Mouse (Mus musculus) neural tube, embryonic 13.5 days (tissue): Measurements from ENCODE around the gene Cygb. TPM values are rescaled to one million over a fixed set of nuclear protein-coding genes. Genes with fewer than 3 reads are reported as not detected.

Experiments
- ATAC-seq: fragments of 200-750 bp; cut with Nextera tagmentation; 2 replicates; pipeline ENCODE4 v1.8.0; 2017; ENCODE audit warnings: low read depth, mild to moderate bottlenecking, moderate TSS enrichment, moderate library complexity
- H3K27ac ChIP-seq: fragments of 300-500 bp; sonication (generic); replicated peaks from 2 replicates; pipeline ENCODE4 v1.5.1; 2015; ENCODE audit warnings: moderate library complexity, mild to moderate bottlenecking, inconsistent platforms
- H3K27me3 ChIP-seq: fragments of 300-500 bp; sonication (generic); 2 replicates; pipeline ENCODE4 v1.6.1; 2015; ENCODE audit warnings: mild to moderate bottlenecking, inconsistent platforms
- H3K36me3 ChIP-seq: fragments of 300-500 bp; sonication (generic); 2 replicates; pipeline ENCODE4 v1.6.1; 2015; ENCODE audit warnings: mild to moderate bottlenecking, inconsistent platforms
- H3K4me1 ChIP-seq: fragments of 300-500 bp; sonication (generic); replicated peaks from 2 replicates; pipeline ENCODE4 v1.6.1; 2015; ENCODE audit warnings: inconsistent platforms
- H3K4me2 ChIP-seq: fragments of 300-500 bp; sonication (generic); 2 replicates; pipeline ENCODE4 v1.6.1; 2015; ENCODE audit warnings: inconsistent platforms, mild to moderate bottlenecking, moderate library complexity
- H3K4me3 ChIP-seq: fragments of 300-500 bp; sonication (generic); 2 replicates; pipeline ENCODE4 v1.5.1; 2015; ENCODE audit warnings: mild to moderate bottlenecking, inconsistent platforms
- H3K9ac ChIP-seq: fragments of 300-500 bp; sonication (generic); 2 replicates; pipeline ENCODE4 v1.6.1; 2015; ENCODE audit warnings: moderate library complexity, mild to moderate bottlenecking, inconsistent platforms
- H3K9me3 ChIP-seq: fragments of 300-500 bp; sonication (generic); 2 replicates; pipeline ENCODE4 v1.6.1; 2016; ENCODE audit warnings: inconsistent platforms
- whole genome bisulfite sequencing: fragments of 180-500 bp; shearing (Covaris S2); methylation state at CpG from one replicate; pipeline ENCODE4 v1.1.7; 2015; 5-methylcytosine and 5-hydroxymethylcytosine counted together
- polyA plus RNA-seq: library from polyadenylated mRNA; unstranded; fragments of >200 nt; fragmentation: Nextera tagmentation; extraction: Ambion mirVana; gene quantifications from 2 replicates; pipeline ENCODE4 v1.2.1, GENCODE M21; 2015

The Cygb gene
- polyA plus RNA-seq = 16.1 and 17.2 TPM in 2 replicates

DNA sequence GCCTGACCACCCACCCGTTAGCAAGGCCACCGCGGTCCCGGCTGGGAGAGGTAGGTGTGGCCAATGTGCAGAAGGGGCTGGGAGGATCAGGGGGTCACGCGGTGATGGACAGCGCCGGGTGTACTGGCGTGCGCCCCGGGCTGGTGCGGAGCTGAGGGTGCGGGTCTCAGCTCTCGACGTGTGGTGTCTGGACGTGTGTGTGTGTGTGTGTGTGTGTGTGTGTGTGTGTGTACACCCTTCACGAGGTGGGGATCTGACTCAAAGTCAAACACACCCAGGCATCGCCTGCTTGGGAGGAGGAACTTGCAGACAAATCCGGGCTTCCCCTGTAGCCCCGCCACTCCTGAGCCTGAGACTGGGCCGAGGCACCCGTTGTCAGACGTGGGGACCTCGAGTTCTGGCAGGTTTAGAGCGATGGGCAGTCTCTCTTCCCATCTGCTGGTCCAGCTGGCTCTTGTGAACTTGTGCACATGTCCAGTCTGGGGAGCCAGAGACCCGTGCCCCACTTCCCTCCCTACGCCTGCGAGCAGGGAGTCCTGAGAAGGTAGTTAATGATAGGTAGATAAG, at the start of gene Cygb:
Gene Cygb, minus strand, starts transcription at position 59 of the 567 bp plus-strand sequence.
- 0 out of 2 replicates have a peak, but pooled peaks have one; percentile 4 for ATAC-seq

DNA sequence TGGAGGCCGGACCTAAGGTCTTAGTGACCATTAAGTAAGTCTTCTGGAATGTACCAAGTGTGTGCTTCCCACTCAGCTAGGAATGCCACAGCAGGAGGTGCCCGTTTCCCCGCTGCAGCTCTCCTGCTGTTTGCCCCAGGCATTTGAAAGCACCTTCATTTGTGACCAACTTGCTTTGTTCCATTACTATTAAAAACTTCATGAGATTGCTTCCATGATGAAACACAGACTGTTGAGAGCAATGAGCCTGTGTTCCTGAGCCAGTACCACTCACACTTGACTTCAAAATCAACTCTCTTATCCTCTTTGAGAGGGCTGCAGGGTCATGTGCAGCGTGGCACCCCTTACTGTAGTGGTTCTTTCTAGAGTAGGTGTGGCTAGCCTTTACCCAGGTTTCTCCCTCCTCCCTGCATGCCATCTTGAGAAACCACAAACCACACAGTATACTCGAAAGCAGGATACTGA, 47.3 kb upstream of the Cygb start:
- H3K4me3 ChIP-seq = no peak overlapping the region
- no peak overlapping the region for H3K27ac ChIP-seq
- no peaks in the 10 kb centered on the region for H3K36me3 ChIP-seq
- no peak for ATAC-seq
- no peak overlapping the region for H3K9ac ChIP-seq
- no peaks in the 10 kb centered on the region for H3K4me1 ChIP-seq
- WGBS = 44% methylated on average over 5 of the region's 5 CpGs
- H3K9me3 ChIP-seq = no peaks in the 10 kb centered on the region
- H3K27me3 ChIP-seq = peaks cover 3% of the 10 kb centered on the region
- no peak overlapping the region for H3K4me2 ChIP-seq

More for the DNA sequence above, at the start of gene Cygb:
- Histone ChIP-seq H3K27ac (peak within 1 kb of the TSS; percentile 56; the same call in 1 of the 2 replicates), H3K27me3 (peaks cover 45% of the 10 kb centered on the region), H3K36me3 (0 out of 2 replicates have a peak, but pooled peaks cover 3% of the 10 kb centered on the region), H3K4me1 (peaks cover 67% of the 10 kb centered on the region), H3K4me3 (peak within 1 kb of the TSS; percentile 51), H3K9ac (peak within 1 kb of the TSS; percentile 79), H3K4me2 (peak within 1 kb of the TSS; percentile 69), H3K9me3 (no peaks in the 10 kb centered on the region)
- WGBS = 6% methylated on average over 26 of the region's 28 CpGs

DNA sequence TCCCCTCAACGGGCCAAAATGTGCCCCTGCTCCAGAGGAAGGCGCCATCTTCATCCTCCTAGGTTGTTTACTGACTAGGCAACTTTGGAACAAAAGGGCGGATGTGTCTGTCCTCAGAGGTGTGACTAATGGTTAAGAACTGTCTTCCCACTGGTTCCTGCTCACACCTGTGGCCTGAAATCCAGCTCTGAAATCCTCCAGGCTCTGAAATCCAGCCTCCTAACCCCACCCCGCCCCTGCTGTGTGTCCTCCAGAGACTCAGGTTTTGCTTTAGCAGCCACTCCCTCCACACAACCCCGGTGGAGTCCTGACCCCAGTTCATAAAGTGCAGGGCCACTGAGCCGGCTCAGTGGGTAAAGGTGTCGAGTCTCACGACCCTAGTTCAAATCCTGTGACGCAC, 43.4 kb upstream of the Cygb start:
- Histone ChIP-seq H3K9me3 (no peaks in the 10 kb centered on the region), H3K4me1 (peaks cover 20% of the 10 kb centered on the region), H3K9ac (no peak overlapping the region), H3K27ac (no peak overlapping the region), H3K4me3 (no peak overlapping the region), H3K4me2 (no peak overlapping the region), H3K27me3 (peaks cover 40% of the 10 kb centered on the region), H3K36me3 (no peaks in the 10 kb centered on the region)
- WGBS = 69% methylated on average over 9 of the region's 9 CpGs
- no peak for ATAC-seq

DNA sequence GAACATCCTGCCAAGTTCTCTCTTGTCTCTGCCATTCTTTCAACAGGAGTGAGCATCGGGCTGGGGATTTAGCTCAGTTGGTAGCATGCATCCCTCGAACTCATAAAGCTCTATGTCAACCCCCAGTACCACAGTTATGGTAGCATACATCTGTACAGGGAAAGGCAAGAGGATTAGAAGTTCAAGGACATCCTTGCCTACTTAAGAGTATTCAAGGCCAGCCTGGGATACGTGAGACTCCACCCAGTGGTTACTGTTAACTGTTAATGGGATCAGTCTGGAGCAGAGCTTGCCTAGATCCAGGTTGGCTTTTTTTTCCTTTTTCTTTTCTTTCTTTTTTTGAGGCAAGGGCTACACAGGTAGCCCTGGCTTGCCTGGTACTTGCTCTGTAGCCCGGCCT, 42.3 kb upstream of the Cygb start:
- no peak overlapping the region for H3K27ac ChIP-seq
- WGBS = 88% methylated on average over 4 of the region's 4 CpGs
- no peaks in the 10 kb centered on the region for H3K9me3 ChIP-seq
- no peak overlapping the region for H3K9ac ChIP-seq
- H3K27me3 ChIP-seq = peaks cover 41% of the 10 kb centered on the region
- ATAC-seq = no peak
- H3K4me3 ChIP-seq = no peak overlapping the region
- H3K4me2 ChIP-seq = no peak overlapping the region
- no peaks in the 10 kb centered on the region for H3K36me3 ChIP-seq
- H3K4me1 ChIP-seq = peaks cover 20% of the 10 kb centered on the region

DNA sequence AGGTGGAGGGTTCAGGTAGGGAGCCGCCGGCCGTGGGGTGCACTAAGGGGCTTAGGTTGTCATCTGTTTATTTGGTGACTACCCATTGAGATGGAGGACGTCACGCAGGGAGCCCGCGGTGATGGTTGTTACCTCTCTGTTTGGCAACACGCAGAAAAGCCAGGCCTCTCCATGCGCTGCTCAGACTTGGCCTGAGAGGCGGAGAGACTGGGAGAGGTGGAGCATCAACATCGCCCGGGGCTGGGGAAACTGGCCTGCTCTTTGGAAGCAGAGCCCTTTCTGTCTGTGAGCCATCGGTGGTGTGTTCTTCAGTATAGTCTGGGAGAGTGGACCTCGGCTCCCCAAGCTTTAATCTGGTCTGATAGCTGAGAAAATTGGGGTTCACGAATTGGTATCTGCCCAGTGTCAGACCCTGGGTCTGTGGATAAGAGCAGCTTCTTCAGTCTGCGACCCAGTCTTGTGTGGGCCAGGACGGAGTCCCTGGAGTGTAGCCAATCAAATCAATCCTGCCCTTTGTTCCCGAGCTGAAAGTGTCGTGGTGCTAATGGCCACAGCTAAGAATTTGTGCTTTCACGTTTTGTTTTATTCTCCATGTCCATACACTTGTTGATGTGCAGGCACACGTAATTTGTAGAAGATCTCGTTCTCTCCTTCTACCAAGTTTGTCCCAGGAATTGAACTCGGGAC, 41.2 kb upstream of the Cygb start:
- peaks cover 41% of the 10 kb centered on the region for H3K27me3 ChIP-seq
- no peaks in the 10 kb centered on the region for H3K36me3 ChIP-seq
- peak overlapping the region; percentile 65; the same call in 1 of the 2 replicates for H3K4me2 ChIP-seq
- H3K27ac ChIP-seq = no peak overlapping the region
- no peak overlapping the region for H3K4me3 ChIP-seq
- no peak overlapping the region for H3K9ac ChIP-seq
- ATAC-seq = no peak
- no peaks in the 10 kb centered on the region for H3K9me3 ChIP-seq
- WGBS = 17% methylated on average over 23 of the region's 23 CpGs
- peaks cover 20% of the 10 kb centered on the region for H3K4me1 ChIP-seq

DNA sequence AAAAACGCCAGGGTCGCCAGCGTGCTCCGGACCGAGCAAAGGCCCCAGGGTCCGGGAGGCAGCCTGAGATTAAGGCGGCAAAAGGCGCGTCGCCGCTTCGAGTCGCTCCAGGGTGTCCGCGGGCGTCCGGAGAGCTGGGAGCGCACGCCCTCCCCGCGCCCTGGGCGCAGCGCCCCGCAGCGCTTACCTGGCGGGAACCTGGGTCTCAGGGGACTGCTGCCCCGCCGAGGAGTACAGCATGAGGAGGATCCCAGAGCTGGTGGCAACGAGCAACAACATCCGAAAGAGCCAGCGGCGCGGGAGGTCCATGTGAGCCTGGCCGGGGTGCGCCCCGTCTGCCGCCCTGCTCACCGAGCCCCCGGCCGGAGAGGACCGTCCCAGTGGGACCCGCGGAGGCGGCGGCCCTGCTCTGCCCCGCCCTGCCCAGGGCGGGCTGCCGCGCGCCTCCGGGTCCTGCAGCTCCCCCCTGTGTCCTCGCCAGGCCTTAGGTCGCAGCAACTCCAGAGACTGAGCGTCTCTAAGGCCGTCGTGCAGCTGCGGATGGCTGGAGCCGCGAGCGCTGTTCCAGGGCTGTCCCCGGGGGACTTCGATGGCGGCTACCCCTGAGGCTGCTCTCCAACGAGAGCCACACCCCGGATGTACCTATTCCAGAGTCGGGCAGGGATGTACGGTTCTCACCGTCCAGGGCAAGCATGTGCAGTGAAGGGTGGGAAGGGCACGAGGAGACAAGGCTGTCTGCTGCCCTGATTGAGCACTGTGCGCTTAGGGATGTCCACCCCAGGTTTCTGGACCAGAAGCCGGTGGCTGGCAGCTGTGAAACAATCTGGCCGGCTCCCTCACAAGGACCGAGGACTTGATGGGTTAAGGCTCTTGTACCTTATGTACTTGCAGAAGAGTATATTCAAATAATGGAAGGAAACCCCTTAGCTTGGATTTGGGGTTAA, 40.4 kb upstream of the Cygb start:
- Histone ChIP-seq H3K36me3 (no peaks in the 10 kb centered on the region), H3K4me2 (peak overlapping the region; percentile 65), H3K4me1 (peaks cover 20% of the 10 kb centered on the region), H3K4me3 (peak overlapping the region; percentile 37), H3K9me3 (no peaks in the 10 kb centered on the region), H3K27me3 (peaks cover 41% of the 10 kb centered on the region), H3K9ac (peak overlapping the region; percentile 63), H3K27ac (no peak overlapping the region)
- 0 out of 2 replicates have a peak, but pooled peaks have one; percentile 50 for ATAC-seq
- 2% methylated on average over 73 of the region's 73 CpGs for WGBS

DNA sequence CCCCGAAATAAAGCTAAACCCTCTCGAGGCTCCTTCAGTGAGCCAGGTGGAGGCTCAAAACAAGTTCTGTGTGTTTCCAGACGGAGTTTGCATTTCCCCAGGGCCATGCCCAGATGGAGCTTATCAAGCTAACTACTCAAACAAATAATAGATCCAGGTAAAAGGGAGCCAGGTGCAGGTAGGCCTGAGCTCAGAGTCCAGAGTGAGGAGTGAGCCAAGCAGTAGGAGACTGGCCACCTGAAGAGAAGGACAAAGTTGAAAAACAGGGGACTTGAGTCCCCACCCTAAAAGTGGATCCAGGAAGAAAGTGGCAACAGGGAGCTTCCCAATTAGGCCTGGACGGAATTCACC, 39.8 kb upstream of the Cygb start:
- Histone ChIP-seq H3K36me3 (no peaks in the 10 kb centered on the region), H3K4me3 (peak overlapping the region; percentile 37), H3K4me1 (peaks cover 20% of the 10 kb centered on the region), H3K4me2 (peak overlapping the region; percentile 65), H3K9me3 (no peaks in the 10 kb centered on the region), H3K27ac (no peak overlapping the region), H3K9ac (peak overlapping the region; percentile 63; the same call in 1 of the 2 replicates), H3K27me3 (peaks cover 41% of the 10 kb centered on the region)
- WGBS = 43% methylated on average over 4 of the region's 4 CpGs
- no peak for ATAC-seq

DNA sequence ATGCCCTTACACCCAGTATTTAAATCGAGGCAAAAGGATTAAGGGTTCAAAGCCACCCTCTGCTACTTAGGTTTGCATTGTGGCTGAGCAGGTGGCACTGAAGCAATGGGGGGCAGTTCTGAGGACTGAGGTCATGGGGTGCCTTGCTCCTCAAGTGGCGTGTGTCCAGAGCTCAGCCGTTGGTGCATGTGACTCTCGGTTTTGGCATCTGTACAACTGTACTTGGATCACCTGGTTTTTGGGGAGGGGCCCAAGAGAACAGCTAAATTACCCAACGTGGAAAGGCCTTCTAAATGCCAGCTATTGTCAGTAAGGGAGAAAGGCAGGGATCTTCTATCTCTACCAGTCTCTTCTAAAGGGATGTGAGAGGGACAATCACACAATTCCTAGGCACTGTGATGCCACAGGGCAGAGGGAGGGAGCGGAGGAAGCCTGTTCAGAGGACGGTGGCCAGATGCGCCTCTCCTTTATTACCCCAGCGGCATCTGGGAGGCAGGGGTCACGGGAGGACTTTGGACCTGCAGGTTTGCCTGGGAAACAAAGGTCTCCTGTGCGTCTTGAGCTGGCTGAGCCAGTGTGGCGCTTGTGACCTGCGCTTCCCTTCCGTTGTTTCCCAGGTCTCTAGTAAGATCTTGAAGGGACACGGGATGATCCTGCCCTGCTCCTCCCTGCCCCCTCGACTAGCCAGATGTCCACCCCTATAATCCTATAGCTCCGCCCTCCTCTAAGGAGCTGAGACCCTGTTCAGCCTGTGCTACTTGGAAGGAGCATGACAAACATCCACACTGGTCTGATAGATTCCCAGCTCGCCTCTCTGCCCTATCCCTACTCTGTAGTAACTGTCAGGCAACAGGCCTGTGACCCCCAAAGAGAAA, 36.8 kb upstream of the Cygb start:
- peaks cover 20% of the 10 kb centered on the region for H3K4me1 ChIP-seq
- H3K27ac ChIP-seq = no peak overlapping the region
- no peak for ATAC-seq
- H3K27me3 ChIP-seq = peaks cover 33% of the 10 kb centered on the region
- H3K4me2 ChIP-seq = no peak overlapping the region
- WGBS = 51% methylated on average over 18 of the region's 18 CpGs
- no peak overlapping the region for H3K9ac ChIP-seq
- H3K4me3 ChIP-seq = no peak overlapping the region
- peaks cover 4% of the 10 kb centered on the region for H3K36me3 ChIP-seq
- no peaks in the 10 kb centered on the region for H3K9me3 ChIP-seq

DNA sequence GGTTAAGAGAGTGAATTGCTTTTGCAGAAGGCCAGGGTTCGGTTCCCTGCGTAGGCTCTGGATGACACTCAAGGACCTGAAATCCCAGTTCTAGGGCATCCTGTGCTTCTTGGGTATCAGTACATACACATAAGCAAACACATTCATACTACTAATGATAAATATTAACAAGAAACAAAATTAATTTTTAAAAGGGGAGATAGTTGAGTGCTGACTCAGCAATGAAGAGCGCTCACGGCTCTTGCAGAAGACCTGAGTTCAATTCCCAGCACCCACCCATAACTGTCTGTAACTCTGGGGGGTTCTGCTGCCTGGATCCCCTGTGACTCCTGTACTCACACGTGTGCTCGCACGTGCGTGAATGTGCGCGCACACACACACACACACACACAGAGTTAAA, 35.5 kb upstream of the Cygb start:
- Histone ChIP-seq H3K9me3 (no peaks in the 10 kb centered on the region), H3K4me2 (no peak overlapping the region), H3K36me3 (peaks cover 10% of the 10 kb centered on the region), H3K4me3 (no peak overlapping the region), H3K4me1 (peaks cover 9% of the 10 kb centered on the region), H3K27ac (no peak overlapping the region), H3K27me3 (peaks cover 20% of the 10 kb centered on the region), H3K9ac (no peak overlapping the region)
- WGBS = 94% methylated on average over 10 of the region's 10 CpGs
- no peak for ATAC-seq

DNA sequence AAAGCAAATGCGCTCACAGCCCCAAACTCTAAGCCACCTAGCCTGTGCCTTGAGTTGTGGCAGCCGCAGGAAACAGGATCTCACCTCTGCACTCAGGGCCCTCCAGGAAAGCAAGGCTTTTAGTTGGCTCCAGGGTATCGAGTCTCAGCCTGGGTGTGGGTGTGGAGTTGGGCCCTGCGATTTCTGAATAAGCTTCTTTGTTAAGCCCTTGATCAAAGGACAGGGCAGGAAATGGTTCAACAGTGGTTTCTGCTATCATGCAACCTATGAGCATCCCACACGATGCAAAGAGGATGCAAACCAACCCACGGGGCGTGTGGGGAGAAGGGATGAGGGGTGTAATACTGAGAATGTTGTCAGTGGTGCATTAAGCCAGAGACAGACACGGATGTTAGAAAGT, 33.8 kb upstream of the Cygb start:
- H3K27me3 ChIP-seq = peaks cover 5% of the 10 kb centered on the region
- no peak overlapping the region for H3K9ac ChIP-seq
- H3K4me3 ChIP-seq = no peak overlapping the region
- ATAC-seq = no peak
- H3K4me2 ChIP-seq = no peak overlapping the region
- H3K36me3 ChIP-seq = peaks cover 22% of the 10 kb centered on the region
- H3K27ac ChIP-seq = no peak overlapping the region
- no peaks in the 10 kb centered on the region for H3K4me1 ChIP-seq
- WGBS = 75% methylated on average over 8 of the region's 8 CpGs
- no peaks in the 10 kb centered on the region for H3K9me3 ChIP-seq

DNA sequence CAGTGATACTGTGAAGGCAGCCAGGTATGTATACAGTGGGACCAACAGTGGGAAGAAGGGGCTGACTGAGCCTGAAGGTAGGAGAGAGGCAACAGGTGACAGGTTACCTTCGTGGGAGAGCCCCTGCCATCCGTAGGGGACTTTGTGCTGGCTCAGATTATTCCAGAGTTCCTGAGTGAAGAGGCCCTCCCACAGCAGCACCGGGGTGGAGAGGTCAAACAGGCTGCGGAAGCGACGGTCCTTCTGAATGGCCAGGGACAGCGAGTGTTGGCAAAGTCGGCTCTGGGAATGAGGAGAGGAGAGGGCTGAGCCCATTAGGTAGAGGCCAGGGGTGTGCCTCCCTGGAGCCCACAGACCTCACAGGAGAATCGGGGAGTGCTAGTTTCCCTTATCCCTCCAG, 31.6 kb upstream of the Cygb start:
- no peaks in the 10 kb centered on the region for H3K27me3 ChIP-seq
- no peak for ATAC-seq
- 83% methylated on average over 9 of the region's 9 CpGs for WGBS
- H3K4me2 ChIP-seq = no peak overlapping the region
- H3K9me3 ChIP-seq = no peaks in the 10 kb centered on the region
- H3K4me3 ChIP-seq = no peak overlapping the region
- H3K4me1 ChIP-seq = no peaks in the 10 kb centered on the region
- H3K36me3 ChIP-seq = peaks cover 38% of the 10 kb centered on the region
- no peak overlapping the region for H3K27ac ChIP-seq
- H3K9ac ChIP-seq = no peak overlapping the region
